Mouse (Mus musculus) E14TG2a.4 (cell line): ENCODE measurements at regions not wholly inside any gene's neighbourhood (a gene's known extent, or its start where the extent isn't known, plus 50 kb on each side); places are given as distances from the start of the nearest gene placed in this dataset.

ENCODE experiments used
- H3K27me3 ChIP-seq: 2 replicates; pipeline ENCODE4 v1.6.1; 2014; ENCODE audit warnings: low read length, control low read depth; ENCODE audit not compliant: insufficient read depth
- H3K36me3 ChIP-seq: 2 replicates; pipeline ENCODE4 v1.6.1; 2014; ENCODE audit warnings: low read length, control low read depth; ENCODE audit not compliant: insufficient read depth
- H3K4me1 ChIP-seq: replicated peaks from 2 replicates; pipeline ENCODE4 v1.6.1; 2014; ENCODE audit warnings: low read depth, low read length, control low read depth
- H3K4me3 ChIP-seq: replicated peaks from 2 replicates; pipeline ENCODE4 v1.5.1; 2014; ENCODE audit warnings: mild to moderate bottlenecking, low read length
- H3K9me3 ChIP-seq: 2 replicates; pipeline ENCODE4 v1.6.1; 2014; ENCODE audit warnings: low read length, control low read depth
- CTCF ChIP-seq: conservative IDR thresholded peaks from 2 replicates; pipeline ENCODE4 v1.5.1; 2014; ENCODE audit warnings: low read length
- NANOG ChIP-seq: IDR thresholded peaks from 2 replicates; pipeline ENCODE4 v1.6.1; 2014; ENCODE audit warnings: borderline replicate concordance, low read length, mixed read lengths
- POU5F1 ChIP-seq: IDR thresholded peaks from 2 replicates; pipeline ENCODE4 v1.6.1; 2014; ENCODE audit warnings: low read length, borderline replicate concordance

GRCm38 (mm10) chr8:103457176-103457575, 644.2 kb upstream of the Cdh5 start:
- Histone ChIP-seq H3K4me3 (no peak overlapping the region), H3K4me1 (no peaks in the 10 kb centered on the region), H3K27me3 (no peaks in the 10 kb centered on the region), H3K9me3 (no peaks in the 10 kb centered on the region), H3K36me3 (no peaks in the 10 kb centered on the region)
- TF ChIP-seq CTCF (no peak), NANOG (no peak), POU5F1 (no peak)

- TF ChIP-seq POU5F1 (no peak), CTCF (no peak), NANOG (no peak)
- H3K36me3 ChIP-seq: no peaks in the 10 kb centered on the region
- no peak overlapping the region for H3K4me3 ChIP-seq
- no peaks in the 10 kb centered on the region for H3K9me3 ChIP-seq
- no peaks in the 10 kb centered on the region for H3K4me1 ChIP-seq
- H3K27me3 ChIP-seq: no peaks in the 10 kb centered on the region
Measured at GRCm38 (mm10) chr8:103463557-103463956, 637.9 kb upstream of the Cdh5 start.

GRCm38 (mm10) chr8:103464777-103465353, 636.6 kb upstream of the Cdh5 start:
- H3K4me1 ChIP-seq: no peaks in the 10 kb centered on the region

GRCm38 (mm10) chr8:103467536-103468160, 633.8 kb upstream of the Cdh5 start:
- Histone ChIP-seq H3K27me3 (no peaks in the 10 kb centered on the region), H3K4me3 (no peak overlapping the region), H3K9me3 (no peaks in the 10 kb centered on the region), H3K36me3 (no peaks in the 10 kb centered on the region), H3K4me1 (no peaks in the 10 kb centered on the region)
- TF ChIP-seq NANOG: no peak
- no peak for TF ChIP-seq POU5F1
- no peak for TF ChIP-seq CTCF

More at GRCm38 (mm10) chr8:103464777-103465353, 636.6 kb upstream of the Cdh5 start:
- no peaks in the 10 kb centered on the region for H3K36me3 ChIP-seq
- no peaks in the 10 kb centered on the region for H3K9me3 ChIP-seq
- no peak overlapping the region for H3K4me3 ChIP-seq
- H3K27me3 ChIP-seq: no peaks in the 10 kb centered on the region
- TF ChIP-seq NANOG (no peak), POU5F1 (no peak), CTCF (no peak)

- no peaks in the 10 kb centered on the region for H3K4me1 ChIP-seq
- H3K4me3 ChIP-seq: no peak overlapping the region
- no peaks in the 10 kb centered on the region for H3K36me3 ChIP-seq
- no peaks in the 10 kb centered on the region for H3K27me3 ChIP-seq
- TF ChIP-seq CTCF: no peak
- TF ChIP-seq NANOG: no peak
- no peak for TF ChIP-seq POU5F1
- H3K9me3 ChIP-seq: no peaks in the 10 kb centered on the region
Measured at GRCm38 (mm10) chr8:103469049-103469448, 632.4 kb upstream of the Cdh5 start.

- H3K4me3 ChIP-seq: no peak overlapping the region
- H3K36me3 ChIP-seq: no peaks in the 10 kb centered on the region
- no peaks in the 10 kb centered on the region for H3K4me1 ChIP-seq
- TF ChIP-seq NANOG (no peak), POU5F1 (no peak), CTCF (no peak)
- no peaks in the 10 kb centered on the region for H3K27me3 ChIP-seq
- no peaks in the 10 kb centered on the region for H3K9me3 ChIP-seq
Measured at GRCm38 (mm10) chr8:103470316-103470715, 631.1 kb upstream of the Cdh5 start.

- Histone ChIP-seq H3K27me3 (no peaks in the 10 kb centered on the region), H3K36me3 (no peaks in the 10 kb centered on the region), H3K4me1 (no peaks in the 10 kb centered on the region), H3K4me3 (no peak overlapping the region), H3K9me3 (no peaks in the 10 kb centered on the region)
- TF ChIP-seq NANOG (no peak), CTCF (no peak), POU5F1 (no peak)
Measured at GRCm38 (mm10) chr8:103475816-103476797, 625.3 kb upstream of the Cdh5 start.

GRCm38 (mm10) chr8:103482033-103482720, 619.2 kb upstream of the Cdh5 start:
- no peaks in the 10 kb centered on the region for H3K27me3 ChIP-seq
- H3K4me3 ChIP-seq: no peak overlapping the region
- TF ChIP-seq CTCF: no peak
- no peak for TF ChIP-seq POU5F1
- TF ChIP-seq NANOG: no peak
- H3K4me1 ChIP-seq: no peaks in the 10 kb centered on the region
- H3K9me3 ChIP-seq: peaks cover 12% of the 10 kb centered on the region
- no peaks in the 10 kb centered on the region for H3K36me3 ChIP-seq
